Mouse (Mus musculus) MN1 (cell line): ENCODE measurements around the gene Apba3.
A peak's percentile ranks its signal among the peaks of the same experiment; 100 is the strongest.
"Not testable (repeated sequence)": the region's sequence is repeated elsewhere in the genome, so short reads cannot be mapped to it uniquely, and the experiment has no call there.

ENCODE experiments used
- DNase-seq: peaks from one replicate; pipeline ENCODE4 v3.0.0-alpha.2; 2016; ENCODE audit warnings: low spot score

Apba3 gene

GRCm38 (mm10) chr10:81266211-81267105 lies at the start of gene Apba3, which contains the start of gene Mrpl54:
Apba3 (plus strand) TSS chr10:81266960.
Mrpl54 (minus strand) TSS chr10:81266934.
- DNase-seq, result peak; percentile 98

GRCm38 (mm10) chr10:81217267-81217666 lies 49.5 kb upstream of the Apba3 start:
- not testable (repeated sequence) for DNase-seq

- peak; percentile 58 for DNase-seq
Measured at GRCm38 (mm10) chr10:81217964-81218363, 48.8 kb upstream of the Apba3 start.

GRCm38 (mm10) chr10:81221402-81222015 lies 45.3 kb upstream of the Apba3 start:
- DNase-seq, result no peak

GRCm38 (mm10) chr10:81223731-81224130 lies 43.0 kb upstream of the Apba3 start:
- DNase-seq, result not testable (repeated sequence)

GRCm38 (mm10) chr10:81229735-81230437 lies 36.9 kb upstream of the Apba3 start:
- DNase-seq, result peak; percentile 50

- peak; percentile 90 for DNase-seq
Measured at GRCm38 (mm10) chr10:81230438-81231332, 36.1 kb upstream of the Apba3 start, which contains the start of gene Atcay. Atcay (minus strand) TSS chr10:81230833.

GRCm38 (mm10) chr10:81231436-81231835 lies 35.3 kb upstream of the Apba3 start:
- no peak for DNase-seq

GRCm38 (mm10) chr10:81232580-81233225 lies 34.1 kb upstream of the Apba3 start, which contains the start of gene Zfr2:
Zfr2 (plus strand) TSS chr10:81233155.
- DNase-seq, result peak; percentile 96

- DNase-seq, result no peak
Measured at GRCm38 (mm10) chr10:81233226-81233585, 33.6 kb upstream of the Apba3 start.

- DNase-seq, result peak; percentile 61
Measured at GRCm38 (mm10) chr10:81234206-81234605, 32.6 kb upstream of the Apba3 start.

- no peak for DNase-seq
Measured at GRCm38 (mm10) chr10:81236471-81237268, 30.1 kb upstream of the Apba3 start.

- no peak for DNase-seq
Measured at GRCm38 (mm10) chr10:81238618-81239017, 28.1 kb upstream of the Apba3 start.

- DNase-seq, result peak; percentile 27
Measured at GRCm38 (mm10) chr10:81240876-81241275, 25.9 kb upstream of the Apba3 start.

GRCm38 (mm10) chr10:81242021-81242420 lies 24.7 kb upstream of the Apba3 start:
- DNase-seq, result no peak

- no peak for DNase-seq
Measured at GRCm38 (mm10) chr10:81244146-81244545, 22.6 kb upstream of the Apba3 start.

- DNase-seq, result peak; percentile 45
Measured at GRCm38 (mm10) chr10:81244595-81244994, 22.2 kb upstream of the Apba3 start.

GRCm38 (mm10) chr10:81245166-81245565 lies 21.6 kb upstream of the Apba3 start:
- no peak for DNase-seq

GRCm38 (mm10) chr10:81247804-81248203 lies 19.0 kb upstream of the Apba3 start:
- no peak for DNase-seq

GRCm38 (mm10) chr10:81249442-81249841 lies 17.3 kb upstream of the Apba3 start:
- DNase-seq, result no peak
